Mouse (Mus musculus) layer of hippocampus, adult 9-11 months (tissue): Measurements from ENCODE around the gene Btnl6.
A peak's percentile ranks its signal among the peaks of the same experiment; 100 is the strongest.
"Not testable (repeated sequence)": the region's sequence is repeated elsewhere in the genome, so short reads cannot be mapped to it uniquely, and the experiment has no call there.

Source experiments
- DNase-seq: peaks from one replicate; pipeline ENCODE4 v3.0.0; 2022

Btnl6 gene

GRCm38 (mm10) chr17:34517252-34517651 is at the start of gene Btnl6:
Gene Btnl6, minus strand, starts transcription at chr17:34517352.
- no peak for DNase-seq

- DNase-seq, result no peak
Observed at GRCm38 (mm10) chr17:34564796-34565195, 47.6 kb upstream of the Btnl6 start.

GRCm38 (mm10) chr17:34564003-34564421 is 46.9 kb upstream of the Btnl6 start, which contains the start of gene Notch4:
Gene Notch4, plus strand, starts transcription at chr17:34564268.
- DNase-seq, result no peak

GRCm38 (mm10) chr17:34563354-34563753 is 46.2 kb upstream of the Btnl6 start:
- DNase-seq, result no peak

- DNase-seq, result no peak
Observed at GRCm38 (mm10) chr17:34562595-34562994, 45.4 kb upstream of the Btnl6 start.

GRCm38 (mm10) chr17:34561200-34561599 is 44.0 kb upstream of the Btnl6 start:
- no peak for DNase-seq

GRCm38 (mm10) chr17:34560438-34560837 is 43.3 kb upstream of the Btnl6 start:
- DNase-seq, result no peak

GRCm38 (mm10) chr17:34559895-34560294 is 42.7 kb upstream of the Btnl6 start:
- DNase-seq, result no peak

GRCm38 (mm10) chr17:34559116-34559515 is 42.0 kb upstream of the Btnl6 start:
- no peak for DNase-seq

- DNase-seq, result no peak
Observed at GRCm38 (mm10) chr17:34557411-34557810, 40.3 kb upstream of the Btnl6 start.

GRCm38 (mm10) chr17:34556406-34556805 is 39.3 kb upstream of the Btnl6 start:
- DNase-seq, result no peak

GRCm38 (mm10) chr17:34555483-34555882 is 38.3 kb upstream of the Btnl6 start:
- peak; percentile 66 for DNase-seq

- DNase-seq, result no peak
Observed at GRCm38 (mm10) chr17:34549843-34550242, 32.7 kb upstream of the Btnl6 start.

- no peak for DNase-seq
Observed at GRCm38 (mm10) chr17:34549156-34549555, 32.0 kb upstream of the Btnl6 start.

GRCm38 (mm10) chr17:34547601-34548000 is 30.4 kb upstream of the Btnl6 start:
- no peak for DNase-seq

- DNase-seq, result no peak
Observed at GRCm38 (mm10) chr17:34546797-34547196, 29.6 kb upstream of the Btnl6 start.

- DNase-seq, result not testable (repeated sequence)
Observed at GRCm38 (mm10) chr17:34543567-34543966, 26.4 kb upstream of the Btnl6 start.

GRCm38 (mm10) chr17:34532671-34533070 is 15.5 kb upstream of the Btnl6 start:
- DNase-seq, result no peak

- no peak for DNase-seq
Observed at GRCm38 (mm10) chr17:34519001-34519400, 1.8 kb upstream of the Btnl6 start.

- not testable (repeated sequence) for DNase-seq
Observed at GRCm38 (mm10) chr17:34518571-34518970, 1.4 kb upstream of the Btnl6 start.

GRCm38 (mm10) chr17:34517795-34518194 is 643 bp upstream of the Btnl6 start:
- no peak for DNase-seq

GRCm38 (mm10) chr17:34516514-34516913 is 638 bp downstream of the Btnl6 start:
- no peak for DNase-seq

- DNase-seq, result not testable (repeated sequence)
Observed at GRCm38 (mm10) chr17:34511723-34512122, 5.4 kb downstream of the Btnl6 start.

GRCm38 (mm10) chr17:34507591-34507990 is 9.6 kb downstream of the Btnl6 start:
- DNase-seq, result no peak

- not testable (repeated sequence) for DNase-seq
Observed at GRCm38 (mm10) chr17:34497726-34498125, 19.4 kb downstream of the Btnl6 start.

- DNase-seq, result not testable (repeated sequence)
Observed at GRCm38 (mm10) chr17:34497319-34497718, 19.8 kb downstream of the Btnl6 start.
